In genomic region chr4:57140992-57141717, GRCm38 (mm10) we compare ENCODE assay signal across 7 mouse cellular contexts. TPM values are rescaled to one million over a fixed set of nuclear protein-coding genes. Genes with fewer than 3 reads are reported as not detected.
A peak's percentile ranks its signal among the peaks of the same experiment; 100 is the strongest.
DNase-seq lines count a peak whose midpoint lies in the region; ATAC-seq lines count a peak whose summit lies in the region.

No protein-coding gene starts in this region.

- intact Hi-C loops in left cerebral cortex, postnatal 4 days (cut with DNase I): no loop called here

- H3K36me3 ChIP-seq in hindbrain, embryonic 13.5 days: no peaks in the 10 kb centered on the region
- H3K36me3 ChIP-seq in midbrain, embryonic 16.5 days (ENCODE audit: control insufficient read depth, insufficient read depth, low read length): no peaks in the 10 kb centered on the region

- H3K4me3 ChIP-seq in hindbrain, embryonic 13.5 days: peak overlapping the region; percentile 68
- peak overlapping the region; percentile 71 for H3K4me3 ChIP-seq in midbrain, embryonic 16.5 days (ENCODE audit: low read depth, low read length)

- peak; percentile 22; the same call in 1 of the 2 replicates for ATAC-seq in common myeloid progenitor, adult 5-6 weeks (replicated peaks; ENCODE audit: low read depth, poor library complexity, severe bottlenecking)
- no peak for ATAC-seq in hindbrain, embryonic 13.5 days (ENCODE audit: low FRiP score)
- no peak for ATAC-seq in midbrain, embryonic 16.5 days

- WGBS in hindbrain, embryonic 13.5 days: 20% methylated on average over 15 of the region's 15 CpGs
- 17% methylated on average over 15 of the region's 15 CpGs for WGBS in midbrain, embryonic 16.5 days

- H3K9me3 ChIP-seq in hindbrain, embryonic 13.5 days: no peaks in the 10 kb centered on the region
- no peaks in the 10 kb centered on the region for H3K9me3 ChIP-seq in midbrain, embryonic 16.5 days (replicated peaks; ENCODE audit: control insufficient read depth, low read length, poor library complexity, severe bottlenecking)

- H3K4me2 ChIP-seq in hindbrain, embryonic 13.5 days: peak overlapping the region; percentile 79
- H3K4me2 ChIP-seq in midbrain, embryonic 16.5 days (ENCODE audit: low read length): peak overlapping the region; percentile 84

- H3K9ac ChIP-seq in hindbrain, embryonic 13.5 days: peak overlapping the region; percentile 84
- peak overlapping the region; percentile 81; the same call in 1 of the 2 replicates for H3K9ac ChIP-seq in midbrain, embryonic 16.5 days (ENCODE audit: low read depth, low read length)

- peak; percentile 27 to 44 for DNase-seq in left cerebral cortex, adult 18-20 months (ENCODE audit: low spot score in 2 of 2)
- DNase-seq in left cerebral cortex, postnatal 4 days: no peak
- no peak for DNase-seq in testis, postnatal 10 days (ENCODE audit: low spot score)
- no peak for DNase-seq in c-Kit-positive CD71-positive TER-119-positive erythroid progenitor cells, embryonic 14.5 days (ENCODE audit: low spot score)

- no peak overlapping the region for H3K27ac ChIP-seq in hindbrain, embryonic 13.5 days
- H3K27ac ChIP-seq in midbrain, embryonic 16.5 days (ENCODE audit: low read length): no peak overlapping the region

- peaks cover 60% of the 10 kb centered on the region for H3K27me3 ChIP-seq in hindbrain, embryonic 13.5 days
- peaks cover 7% of the 10 kb centered on the region for H3K27me3 ChIP-seq in midbrain, embryonic 16.5 days (ENCODE audit: control insufficient read depth, insufficient read depth, low read depth, low read length)

- peaks cover 43% of the 10 kb centered on the region for H3K4me1 ChIP-seq in hindbrain, embryonic 13.5 days (replicated peaks)
- H3K4me1 ChIP-seq in midbrain, embryonic 16.5 days (ENCODE audit: control insufficient read depth, insufficient read depth, low read length): peaks cover 28% of the 10 kb centered on the region

RNA-seq across cellular contexts. Expression of gene Epb41l4b, which starts 2.1 kb away (rescaled TPM):
- 10 to 100 TPM; 38.0 to 39.5 TPM for total RNA-seq in left cerebral cortex, adult 18-20 months (2021)
- 1 to 10 TPM; 6.3 to 8.4 TPM for total RNA-seq in left cerebral cortex, postnatal 4 days (2021)
- total RNA-seq in common myeloid progenitor, adult 5-6 weeks (2017): 14.6 and 20.4 TPM in 2 replicates
- polyA plus RNA-seq in hindbrain, embryonic 13.5 days (2015; fragmentation: Nextera tagmentation; extraction: Ambion mirVana): 1.7 and 2.1 TPM in 2 replicates
- 3.1 and 4.3 TPM in 2 replicates for polyA plus RNA-seq in midbrain, embryonic 16.5 days (2015; fragmentation: Nextera tagmentation; extraction: Ambion mirVana)

Comparison
In these comparisons a context has a peak if more than half of its experiments do, and no peak if none do; other contexts are left out.
1. DNase-seq: peak in left cerebral cortex, adult 18-20 months (2 of 2); none in left cerebral cortex, postnatal 4 days (single experiment), testis, postnatal 10 days (single experiment) and c-Kit-positive CD71-positive TER-119-positive erythroid progenitor cells, embryonic 14.5 days (single experiment).